Mouse (Mus musculus): ENCODE data around the gene Rhot1.
"Not testable (repeated sequence)": the region's sequence is repeated elsewhere in the genome, so short reads cannot be mapped to it uniquely, and the experiment has no call there.

Rhot1 gene

GRCm38 (mm10) chr11:80208860-80209800, at the start of gene Rhot1:
TSS of gene Rhot1 (plus strand) at chr11:80209019.
- peak; percentile 98 for DNase-seq

GRCm38 (mm10) chr11:80161041-80161440, 47.8 kb upstream of the Rhot1 start:
- no peak for DNase-seq

DNA sequence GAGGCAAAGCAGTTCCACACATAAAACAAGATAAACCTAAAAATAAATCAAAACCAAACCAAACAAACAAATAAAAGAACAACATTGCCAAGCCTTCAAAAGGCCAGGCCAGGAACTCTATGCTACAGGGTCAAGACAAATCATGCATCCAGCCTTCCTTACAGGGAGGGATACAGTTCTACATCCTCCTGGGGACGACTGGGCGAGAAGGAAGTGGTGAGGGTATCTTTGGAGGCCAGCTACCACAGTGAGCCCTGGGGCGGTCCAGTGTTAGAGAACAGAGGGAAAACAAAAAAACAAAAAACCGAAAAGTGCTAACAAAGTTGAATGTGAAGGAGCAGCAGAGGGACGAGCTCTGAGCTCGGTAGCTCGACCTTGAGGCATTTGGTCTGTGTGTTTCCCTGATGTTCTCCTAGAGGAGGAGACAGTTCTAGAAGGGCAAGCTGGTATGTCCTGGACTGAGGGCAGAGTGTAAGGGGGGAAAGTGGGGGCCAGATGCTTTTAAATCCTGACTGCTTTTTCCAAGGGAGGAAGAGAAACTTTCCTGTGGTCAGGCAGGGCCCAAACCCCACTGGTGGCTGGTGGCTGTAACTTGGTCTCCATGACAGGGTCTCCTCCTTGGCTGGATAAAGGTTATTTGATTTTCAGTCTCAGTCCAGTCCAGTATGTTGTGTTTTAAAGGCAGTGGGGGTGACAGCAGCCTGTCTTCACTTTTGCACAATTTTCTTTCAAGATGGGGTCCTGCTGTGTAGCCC, 45.3 kb upstream of the Rhot1 start:
- no peak for DNase-seq

DNA sequence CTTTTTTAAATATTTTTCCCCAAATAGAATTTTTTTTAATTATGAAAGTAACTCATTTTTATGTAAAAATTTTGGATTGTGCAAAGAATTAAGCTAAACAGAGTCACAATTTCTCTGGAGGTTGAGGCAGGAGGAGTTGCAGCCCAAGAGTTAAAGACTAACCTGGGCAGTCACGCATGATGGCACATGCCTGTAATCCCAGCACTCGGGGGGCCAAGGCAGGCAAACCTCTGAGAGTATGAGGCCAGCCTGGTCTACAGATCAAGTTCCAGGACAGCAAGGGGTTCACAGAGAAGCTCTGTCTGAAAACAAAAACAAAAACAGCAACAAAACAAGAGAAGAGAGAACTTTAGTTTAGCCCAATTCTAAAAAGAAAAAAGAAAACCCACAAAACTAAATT, 44.6 kb upstream of the Rhot1 start:
- peak; percentile 53 for DNase-seq

DNA sequence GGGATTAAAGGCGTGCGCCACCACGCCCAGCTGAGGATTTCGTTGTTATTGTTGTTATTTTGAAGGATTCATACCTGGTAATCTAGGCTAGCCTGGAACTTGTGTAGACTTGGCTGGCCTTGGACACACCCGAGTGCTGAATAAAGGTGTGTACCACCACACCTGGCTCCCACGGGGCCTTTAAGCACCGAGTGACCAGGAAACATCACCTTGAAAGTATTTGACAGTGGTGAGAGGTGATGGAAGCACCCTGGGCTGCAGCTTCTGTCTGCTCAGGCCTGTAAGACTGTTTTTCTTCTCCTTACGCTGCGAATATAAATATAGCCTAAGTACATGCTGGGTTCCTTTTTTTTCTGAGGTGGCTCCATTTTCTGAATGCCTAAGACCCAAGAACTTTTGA, 40.7 kb upstream of the Rhot1 start:
- DNase-seq = no peak

GRCm38 (mm10) chr11:80168611-80169249, 40.1 kb upstream of the Rhot1 start:
- DNase-seq = no peak

DNA sequence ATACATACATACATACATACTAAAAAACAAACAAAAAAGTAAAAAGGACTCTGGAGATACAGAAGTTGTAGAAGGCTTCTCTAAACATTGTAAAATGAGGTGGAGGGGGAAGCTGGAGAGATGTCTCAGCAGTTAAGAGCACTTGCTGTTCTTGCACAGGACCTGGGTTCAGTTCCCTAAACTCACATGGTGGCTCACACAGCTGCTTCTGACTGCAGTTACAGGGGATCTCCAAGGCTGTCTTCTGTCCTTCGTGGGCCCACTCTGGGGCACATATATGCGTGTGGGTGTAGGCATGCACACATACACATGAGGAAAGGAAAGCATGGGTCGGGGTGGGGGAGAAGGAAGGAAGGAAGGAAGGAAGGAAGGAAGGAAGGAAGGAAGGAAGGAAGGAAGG, 39.2 kb upstream of the Rhot1 start:
- no peak for DNase-seq

DNA sequence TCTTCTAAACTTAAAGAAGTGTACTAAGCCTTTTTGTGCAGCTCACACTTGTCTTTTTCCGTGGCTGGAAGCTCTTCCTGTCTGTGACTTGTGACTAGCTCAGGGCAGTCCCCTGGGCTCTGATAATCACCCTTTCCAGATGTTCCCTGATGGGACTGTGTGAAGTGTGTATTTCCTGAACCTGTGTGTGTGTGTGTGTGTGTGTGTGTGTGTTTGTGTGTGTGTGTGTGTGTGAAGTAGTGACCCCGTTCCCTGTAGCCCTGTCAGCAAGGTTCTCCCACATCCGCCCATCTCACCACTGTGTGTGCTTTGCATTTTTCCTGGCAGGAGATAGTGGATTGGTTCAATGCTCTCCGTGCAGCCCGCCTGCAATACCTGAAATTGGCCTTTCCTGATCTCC, 38.5 kb upstream of the Rhot1 start:
- no peak for DNase-seq

GRCm38 (mm10) chr11:80171884-80172283, 36.9 kb upstream of the Rhot1 start:
- peak; percentile 87 for DNase-seq

- DNase-seq = no peak
Observed at GRCm38 (mm10) chr11:80173963-80174670, 34.7 kb upstream of the Rhot1 start.

- peak; percentile 45 for DNase-seq
Observed at GRCm38 (mm10) chr11:80176911-80177895, 31.6 kb upstream of the Rhot1 start.

- DNase-seq = no peak
Observed at GRCm38 (mm10) chr11:80178316-80178715, 30.5 kb upstream of the Rhot1 start.

- DNase-seq = no peak
Observed at GRCm38 (mm10) chr11:80181021-80181749, 27.6 kb upstream of the Rhot1 start.

DNA sequence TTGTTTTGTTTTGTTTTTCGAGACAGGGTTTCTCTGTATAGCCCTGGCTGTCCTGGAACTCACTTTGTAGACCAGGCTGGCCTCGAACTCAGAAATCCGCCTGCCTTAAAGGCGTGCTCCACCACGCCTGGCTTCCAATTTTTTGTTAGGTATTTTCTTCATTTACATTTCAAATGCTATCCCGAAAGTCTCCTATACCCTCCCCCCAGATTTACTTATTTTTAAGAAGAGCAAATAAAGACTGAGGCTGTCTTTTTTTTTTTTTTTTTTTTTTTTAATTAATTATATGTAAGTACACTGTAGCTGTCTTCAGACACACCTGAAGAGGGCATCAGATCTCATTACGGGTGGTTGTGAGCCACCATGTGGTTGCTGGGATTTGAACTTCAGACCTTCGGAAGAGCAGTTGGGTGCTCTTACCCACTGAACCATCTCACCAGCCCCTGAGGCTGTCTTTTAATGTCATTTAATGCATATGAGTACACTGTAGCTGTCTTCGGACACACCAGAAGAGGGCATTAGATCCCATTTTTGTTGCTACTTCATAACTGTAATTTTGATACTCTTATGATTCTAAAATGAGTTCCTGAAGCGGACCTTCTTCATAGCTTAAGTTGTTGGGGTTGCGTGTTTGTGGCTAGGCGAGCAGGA, 25.6 kb upstream of the Rhot1 start:
- not testable (repeated sequence) for DNase-seq

- peak; percentile 96 for DNase-seq
Observed at GRCm38 (mm10) chr11:80183705-80184255, 25.0 kb upstream of the Rhot1 start, which contains the start of gene Rnf135. TSS of gene Rnf135 (plus strand) at chr11:80183851.

DNA sequence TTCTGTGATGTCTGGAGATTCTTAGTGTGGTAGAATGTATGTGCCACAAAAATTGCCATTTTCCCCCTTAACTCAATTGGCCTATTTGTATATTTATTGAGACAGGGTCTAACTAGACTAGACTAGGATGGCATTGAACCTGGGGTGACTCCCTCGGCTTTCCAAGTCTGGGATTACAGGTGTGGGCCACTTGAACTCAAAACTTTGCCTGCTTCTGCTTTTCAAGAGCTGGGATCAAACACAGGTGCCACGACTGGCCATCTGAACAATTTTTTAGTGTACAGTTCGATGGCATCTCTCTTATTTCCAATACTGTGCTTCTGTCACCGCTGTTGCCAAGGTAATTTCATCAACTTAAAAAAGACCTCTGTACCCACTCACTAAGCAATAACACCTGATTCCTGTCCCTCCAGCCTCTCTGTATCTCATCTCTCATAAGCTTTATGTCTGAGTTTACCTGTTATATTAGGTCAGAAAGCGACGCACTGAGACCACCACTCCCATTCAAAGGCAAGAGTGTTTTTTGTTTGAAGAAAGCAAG, 24.2 kb upstream of the Rhot1 start:
- no peak for DNase-seq

DNA sequence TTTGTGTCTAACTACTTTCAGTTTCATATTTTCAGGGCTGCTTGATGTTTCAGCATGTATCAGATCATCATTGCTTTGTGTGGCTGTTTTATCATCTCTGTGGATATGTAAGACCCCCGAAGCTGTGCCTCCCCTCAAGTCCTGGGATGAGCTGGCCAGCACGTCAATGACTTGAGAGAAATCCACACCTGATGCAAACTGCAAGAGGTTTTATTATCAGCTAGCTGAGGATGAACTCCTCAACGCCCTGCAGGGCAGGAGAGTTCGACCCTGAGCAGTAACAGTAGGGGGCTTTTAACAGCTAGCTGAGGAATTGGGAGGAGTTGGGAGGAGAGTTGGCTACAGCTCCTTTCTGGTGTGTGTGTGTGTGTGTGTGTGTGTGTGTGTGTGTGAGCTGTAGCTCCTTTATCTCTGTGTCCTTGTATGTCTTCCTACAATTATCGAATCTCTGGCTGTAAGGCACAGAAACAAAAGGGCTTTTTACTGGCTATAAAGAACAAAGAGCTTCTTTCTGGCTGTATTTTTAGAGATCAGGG, 23.3 kb upstream of the Rhot1 start:
- not testable (repeated sequence) for DNase-seq

GRCm38 (mm10) chr11:80190280-80190679, 18.5 kb upstream of the Rhot1 start:
- DNase-seq = no peak

DNA sequence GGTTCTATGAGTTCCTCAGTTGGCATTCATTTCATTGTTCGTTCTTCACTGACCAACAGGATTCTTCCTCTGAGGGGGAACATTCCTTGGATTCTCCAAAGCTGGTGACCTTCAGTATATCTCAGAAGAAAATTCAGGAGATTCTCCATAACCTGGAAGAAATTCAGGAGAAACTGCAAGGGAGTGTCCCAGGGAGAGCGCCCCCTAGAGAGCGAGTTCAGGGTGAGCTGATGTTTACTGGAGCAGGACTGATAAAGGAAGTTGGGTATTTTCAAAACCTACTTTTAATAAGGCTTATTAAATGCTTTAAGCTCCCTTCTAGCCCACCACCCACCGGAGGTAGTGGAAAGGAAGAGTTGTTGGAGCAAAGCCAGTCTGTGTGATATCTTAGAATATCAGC, 15.0 kb upstream of the Rhot1 start:
- no peak for DNase-seq

All from kidney, postnatal 14 days (tissue).